Mouse (Mus musculus) stomach, postnatal 0 days (tissue): ENCODE measurements around the gene Plekha5.

Source experiments
- CTCF ChIP-seq: IDR thresholded peaks from 2 replicates; pipeline ENCODE4 v1.5.1; 2016; ENCODE audit warnings: antibody characterized with exemption, low read depth, mild to moderate bottlenecking, moderate library complexity
- EP300 ChIP-seq: optimal IDR thresholded peaks from 2 replicates; pipeline ENCODE3; 2016; ENCODE audit warnings: antibody characterized with exemption

DNA sequence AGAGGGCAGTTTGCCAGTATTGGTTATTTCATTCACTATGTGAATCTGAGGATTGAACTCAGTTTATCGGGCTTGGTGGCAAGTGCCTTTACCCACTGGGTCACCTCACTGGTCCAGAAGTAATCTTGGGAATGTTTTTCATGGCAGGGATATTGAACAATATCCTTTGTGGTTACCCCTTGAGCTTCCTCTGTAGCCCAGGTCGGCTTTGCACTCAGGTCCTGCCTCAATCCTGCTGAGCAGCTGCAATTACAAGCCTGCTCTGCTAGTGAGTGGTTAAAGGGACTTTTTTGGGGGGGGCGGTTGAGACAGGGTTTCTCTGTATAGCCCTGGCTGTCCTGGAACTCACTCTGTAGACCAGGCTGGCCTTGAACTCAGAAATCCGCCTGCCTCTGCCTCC is 212.4 kb downstream of the Plekha5 start:
- no peak for TF ChIP-seq CTCF
- TF ChIP-seq EP300: no peak
